Comparison of ENCODE assay signal across 7 mouse cellular contexts in genomic region chr1:58711365-58712016, GRCm38 (mm10). TPM values are rescaled to one million over a fixed set of nuclear protein-coding genes. Genes with fewer than 3 reads are reported as not detected.
DNase-seq lines count a peak whose midpoint lies in the region; ATAC-seq lines count a peak whose summit lies in the region.

TSS of gene Cflar (plus strand) at chr1:58711508.

- intact Hi-C loops in gastrocnemius, postnatal 14 days (cut with DNase I; ENCODE audit: low total_unique reads), result no loop called here
- intact Hi-C loops in left cerebral cortex, postnatal 4 days (cut with DNase I), result no loop called here

- DNase-seq in adrenal gland, adult (ENCODE audit: inconsistent age in 2 of 2, low spot score in 1 of 2), result peak; percentile 80 to 93
- peak; percentile 82 for DNase-seq in gastrocnemius, postnatal 14 days
- peak; percentile 89 for DNase-seq in induced T-regulatory cell, adult 2 months (ENCODE audit: low read depth)
- DNase-seq in left cerebral cortex, postnatal 4 days, result peak; percentile 68
- DNase-seq in midbrain, embryonic 10.5 days (ENCODE audit: low spot score), result peak; percentile 79
- peak; percentile 60 for DNase-seq in skeletal muscle tissue, adult 2 months (ENCODE audit: low read depth, low spot score)

- peak within 1 kb of the TSS; percentile 73 for H3K4me3 ChIP-seq in midbrain, embryonic 10.5 days

- WGBS in midbrain, embryonic 10.5 days, result under 1% methylated on average over 45 of the region's 45 CpGs

- H3K9me3 ChIP-seq in midbrain, embryonic 10.5 days (replicated peaks), result 0 out of 2 replicates have a peak, but pooled peaks cover 4% of the 10 kb centered on the region

- peak within 1 kb of the TSS; percentile 96 for H3K27ac ChIP-seq in midbrain, embryonic 10.5 days (replicated peaks)

- H3K36me3 ChIP-seq in midbrain, embryonic 10.5 days, result peaks cover 22% of the 10 kb centered on the region

- peaks cover 29% of the 10 kb centered on the region for H3K4me1 ChIP-seq in midbrain, embryonic 10.5 days

- peak; percentile 48 for ATAC-seq in common myeloid progenitor, adult 5-6 weeks (replicated peaks; ENCODE audit: low read depth, poor library complexity, severe bottlenecking)

- H3K27me3 ChIP-seq in midbrain, embryonic 10.5 days (ENCODE audit: low read depth, poor library complexity, severe bottlenecking), result no peaks in the 10 kb centered on the region

RNA-seq across cellular contexts. Expression of gene Cflar, which starts in this region (rescaled TPM):
- 80.7 and 80.8 TPM in 2 replicates for total RNA-seq in common myeloid progenitor, adult 5-6 weeks (2017)
- total RNA-seq in gastrocnemius, postnatal 14 days (2021), result 10 to 100 TPM; 32.9 to 43.5 TPM
- total RNA-seq in left cerebral cortex, postnatal 4 days (2021), result 10 to 100 TPM; 25.7 to 38.9 TPM
- 24.5 and 28.7 TPM in 2 replicates for polyA plus RNA-seq in midbrain, embryonic 10.5 days (2016; fragmentation: Nextera tagmentation; extraction: Ambion mirVana)

Comparison
In these comparisons a context has a peak if more than half of its experiments do, and no peak if none do; other contexts are left out.
1. Peak in every context shown above with its lines: DNase-seq, ATAC-seq, H3K4me3 ChIP-seq and H3K27ac ChIP-seq.